Mouse (Mus musculus): ENCODE results near the gene Sel1l3. TPM values are rescaled to one million over a fixed set of nuclear protein-coding genes. Genes with fewer than 3 reads are reported as not detected.

Sel1l3 gene
- total and polyA plus RNA-seq, 3 experiments = 0.01 TPM; not detected in 2

DNA sequence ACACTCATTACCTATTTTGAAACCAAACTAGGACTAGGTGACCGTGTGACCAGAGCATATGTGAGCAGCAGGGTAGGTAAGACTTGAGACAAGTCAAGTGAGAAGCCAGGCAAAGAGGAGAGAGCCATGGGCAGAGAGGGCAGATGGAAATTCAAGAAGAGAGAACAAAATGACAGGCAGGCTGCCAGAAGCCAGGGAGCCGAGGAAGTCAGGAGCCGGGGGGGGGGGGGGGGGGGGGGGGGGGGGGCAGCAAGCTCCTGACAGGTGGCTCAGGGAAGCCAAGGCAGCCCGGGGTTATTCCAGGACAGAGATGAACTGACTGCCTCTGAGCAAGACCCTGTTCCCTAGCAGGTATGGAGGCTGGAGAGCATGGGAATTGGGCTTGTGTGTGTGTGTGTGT is 37.7 kb downstream of the Sel1l3 start:
- Histone ChIP-seq H3K36me3 (ENCODE audit: control insufficient read depth in 1 of 2, insufficient read depth in 2 of 2, low read length in 2 of 2) (no peaks in the 10 kb centered on the region), H3K27ac (ENCODE audit: control insufficient read depth, low read depth, low read length) (no peak overlapping the region), H3K4me3 (ENCODE audit: control insufficient read depth in 1 of 2, insufficient read depth in 1 of 2, low read depth in 2 of 2, low read length in 2 of 2) (no peak overlapping the region), H3K4me1 (ENCODE audit: control insufficient read depth in 1 of 2, insufficient read depth in 2 of 2, low read length in 2 of 2) (no peaks in the 10 kb centered on the region), H3K9ac (ENCODE audit: control insufficient read depth, low read depth, low read length, poor library complexity, severe bottlenecking) (no peak overlapping the region), H3K27me3 (ENCODE audit: control insufficient read depth in 1 of 2, insufficient read depth in 2 of 2, low read length in 2 of 2) (no peaks in the 10 kb centered on the region), H3K9me3 (replicated peaks; ENCODE audit: insufficient read depth, low read length) (no peaks in the 10 kb centered on the region), H3K79me2 (ENCODE audit: control insufficient read depth, insufficient read depth, low read length, poor library complexity) (no peaks in the 10 kb centered on the region)
- DNase-seq (ENCODE audit: low read depth, low spot score) = no peak
- TF ChIP-seq EP300 (IDR thresholded peaks at IDR 0.05; ENCODE audit: low read depth in 1 of 2, low read length in 2 of 2) (no peak), BHLHE40 (IDR thresholded peaks at IDR 0.05; ENCODE audit: borderline replicate concordance, low read depth, low read length) (no peak), MXI1 (IDR thresholded peaks at IDR 0.05; ENCODE audit: low read depth, low read length) (no peak)

DNA sequence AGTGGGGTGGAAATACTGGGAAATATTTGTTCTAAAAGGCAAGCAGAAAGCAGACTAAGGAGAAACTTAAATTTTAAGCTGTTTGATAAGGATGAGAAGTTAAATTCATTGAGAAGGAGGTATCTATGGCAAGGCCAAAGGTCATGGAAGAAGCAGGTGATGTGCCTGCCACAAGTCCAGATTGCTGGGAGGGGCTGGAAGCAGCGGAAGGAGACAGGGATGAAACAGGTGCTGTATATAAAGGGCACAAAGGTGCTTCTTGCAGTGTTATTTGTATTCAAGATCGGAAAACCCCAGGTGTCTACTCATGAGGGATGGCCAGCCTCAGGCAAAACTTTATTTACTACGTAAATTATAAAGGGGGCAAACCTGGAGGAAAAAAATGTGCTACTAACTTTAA is 38.5 kb downstream of the Sel1l3 start:
- Histone ChIP-seq H3K4me1 (ENCODE audit: control insufficient read depth in 1 of 2, insufficient read depth in 2 of 2, low read length in 2 of 2) (no peaks in the 10 kb centered on the region), H3K4me3 (ENCODE audit: control insufficient read depth in 1 of 2, insufficient read depth in 1 of 2, low read depth in 2 of 2, low read length in 2 of 2) (no peak overlapping the region), H3K9ac (ENCODE audit: control insufficient read depth, low read depth, low read length, poor library complexity, severe bottlenecking) (no peak overlapping the region), H3K79me2 (ENCODE audit: control insufficient read depth, insufficient read depth, low read length, poor library complexity) (no peaks in the 10 kb centered on the region), H3K27me3 (ENCODE audit: control insufficient read depth in 1 of 2, insufficient read depth in 2 of 2, low read length in 2 of 2) (no peaks in the 10 kb centered on the region), H3K27ac (ENCODE audit: control insufficient read depth, low read depth, low read length) (no peak overlapping the region), H3K36me3 (ENCODE audit: control insufficient read depth in 1 of 2, insufficient read depth in 2 of 2, low read length in 2 of 2) (no peaks in the 10 kb centered on the region), H3K9me3 (replicated peaks; ENCODE audit: insufficient read depth, low read length) (no peaks in the 10 kb centered on the region)
- DNase-seq (ENCODE audit: low read depth, low spot score) = no peak
- TF ChIP-seq MAFK (IDR thresholded peaks at IDR 0.05; ENCODE audit: borderline replicate concordance, low read depth, low read length) (no peak), POLR2AphosphoS2 (IDR thresholded peaks at IDR 0.05; ENCODE audit: low read length) (no peak), ZMIZ1 (IDR thresholded peaks at IDR 0.05; ENCODE audit: low read depth, low read length) (no peak), RAD21 (IDR thresholded peaks at IDR 0.05; ENCODE audit: low read depth, low read length) (no peak), ETS1 (IDR thresholded peaks at IDR 0.05; ENCODE audit: low read depth, low read length) (no peak), TCF12 (IDR thresholded peaks at IDR 0.05; ENCODE audit: low read depth, low read length) (no peak), RCOR1 (IDR thresholded peaks at IDR 0.05; ENCODE audit: low read depth, low read length) (no peak), EP300 (IDR thresholded peaks at IDR 0.05; ENCODE audit: low read depth in 1 of 2, low read length in 2 of 2) (no peak), POLR2A (IDR thresholded peaks at IDR 0.05; ENCODE audit: control insufficient read depth in 1 of 2, insufficient read depth in 1 of 2, low read depth in 1 of 2, low read length in 2 of 2, poor library complexity in 1 of 2) (no peak), GABPA (IDR thresholded peaks at IDR 0.05; ENCODE audit: low read depth, low read length) (no peak), TAL1 (IDR thresholded peaks at IDR 0.05; ENCODE audit: low read length) (no peak), JUND (IDR thresholded peaks at IDR 0.05; ENCODE audit: low read depth, low read length) (no peak)

DNA sequence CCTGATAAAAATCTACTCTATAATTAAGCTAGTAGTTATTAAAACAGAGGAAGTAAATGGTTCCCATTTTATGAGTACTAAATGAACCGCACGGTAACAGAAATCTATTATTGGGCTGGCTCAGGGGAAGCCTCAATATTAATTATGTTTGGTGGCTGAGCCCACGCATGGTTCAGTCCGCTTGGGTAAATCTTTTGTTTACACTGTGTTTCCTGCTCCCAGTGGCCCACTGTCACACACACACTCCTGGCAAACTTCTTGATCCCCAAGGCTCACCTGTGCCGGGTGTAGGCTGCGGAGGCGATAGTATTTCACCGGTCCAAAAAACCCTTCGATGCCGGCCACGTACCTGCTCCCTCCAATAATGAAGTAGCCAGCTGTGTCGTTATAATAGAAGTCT is 39.3 kb downstream of the Sel1l3 start:
- Histone ChIP-seq H3K9ac (ENCODE audit: control insufficient read depth, low read depth, low read length, poor library complexity, severe bottlenecking) (no peak overlapping the region), H3K36me3 (ENCODE audit: control insufficient read depth in 1 of 2, insufficient read depth in 2 of 2, low read length in 2 of 2) (no peaks in the 10 kb centered on the region), H3K79me2 (ENCODE audit: control insufficient read depth, insufficient read depth, low read length, poor library complexity) (no peaks in the 10 kb centered on the region), H3K4me1 (ENCODE audit: control insufficient read depth in 1 of 2, insufficient read depth in 2 of 2, low read length in 2 of 2) (no peaks in the 10 kb centered on the region), H3K4me3 (ENCODE audit: control insufficient read depth in 1 of 2, insufficient read depth in 1 of 2, low read depth in 2 of 2, low read length in 2 of 2) (no peak overlapping the region), H3K9me3 (replicated peaks; ENCODE audit: insufficient read depth, low read length) (no peaks in the 10 kb centered on the region), H3K27me3 (ENCODE audit: control insufficient read depth in 1 of 2, insufficient read depth in 2 of 2, low read length in 2 of 2) (no peaks in the 10 kb centered on the region), H3K27ac (ENCODE audit: control insufficient read depth, low read depth, low read length) (no peak overlapping the region)
- no peak for DNase-seq (ENCODE audit: low read depth, low spot score)
- TF ChIP-seq MAFK (IDR thresholded peaks at IDR 0.05; ENCODE audit: borderline replicate concordance, low read depth, low read length) (no peak), KAT2A (conservative IDR thresholded peaks at IDR 0.05; ENCODE audit: low read depth, low read length) (no peak), MAX (IDR thresholded peaks at IDR 0.05; ENCODE audit: low read length) (no peak)

All from MEL (cell line).